8 mouse cellular contexts compared by ENCODE assay signal in the genomic region with DNA sequence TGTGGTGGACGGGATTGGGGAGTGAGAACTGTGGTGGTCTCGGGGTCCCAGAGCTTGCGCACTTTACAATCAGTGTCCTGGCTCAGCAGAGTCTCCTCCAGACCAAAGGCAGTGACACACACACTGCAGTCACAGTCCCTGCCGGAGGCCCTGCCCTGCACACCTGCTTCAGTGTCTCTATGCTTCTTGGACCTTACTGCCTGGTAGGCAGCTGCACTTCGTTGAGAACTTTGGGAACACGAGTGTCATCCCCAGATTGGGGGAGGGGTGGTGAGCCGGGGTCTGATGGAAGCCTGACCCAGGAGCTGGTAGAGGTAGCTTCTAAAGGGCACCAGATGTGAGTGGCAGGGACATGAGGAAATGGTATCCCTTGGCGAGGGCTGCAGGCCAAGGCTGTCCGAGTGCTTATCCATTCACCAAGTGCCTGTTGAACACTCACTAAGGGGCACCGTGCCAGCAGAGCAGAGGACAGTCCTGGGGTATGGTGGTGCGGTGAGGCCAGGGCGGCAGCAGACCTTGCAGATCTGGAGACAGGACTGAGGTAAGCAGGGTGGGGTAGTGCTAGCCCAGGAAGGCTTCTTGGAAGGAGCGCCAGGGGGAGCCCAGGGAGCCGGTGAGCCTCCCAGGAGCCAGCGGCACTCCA. TPM values are rescaled to one million over a fixed set of nuclear protein-coding genes. Genes with fewer than 3 reads are reported as not detected.
A peak's percentile ranks its signal among the peaks of the same experiment; 100 is the strongest.
DNase-seq lines count a peak whose midpoint lies in the region; ATAC-seq lines count a peak whose summit lies in the region.
"Had no signal": no experiment of that assay in that cellular context is flagged by ENCODE, and none has a peak within 500 bp of the region (broad histone marks: within the 10 kb centered on the region; RNA-seq: fewer than 3 reads in every experiment).

No protein-coding gene starts in this region.

- 59% methylated on average over 15 of the region's 15 CpGs for WGBS in kidney, embryonic 16.5 days

- H3K36me3 ChIP-seq in kidney, embryonic 16.5 days (ENCODE audit: insufficient read depth, low read length): no peaks in the 10 kb centered on the region

- H3K9me3 ChIP-seq in kidney, embryonic 16.5 days (ENCODE audit: low read length): no peaks in the 10 kb centered on the region

- H3K4me1 ChIP-seq in kidney, embryonic 16.5 days (ENCODE audit: insufficient read depth, low read length): peaks cover 64% of the 10 kb centered on the region

- peak; percentile 49; the same call in 1 of the 2 replicates for ATAC-seq in kidney, embryonic 16.5 days (ENCODE audit: low FRiP score, low TSS enrichment)

- H3K4me2 ChIP-seq in kidney, embryonic 16.5 days (replicated peaks; ENCODE audit: low read depth, low read length): no peak overlapping the region

- peak; percentile 38 for DNase-seq in thymus, postnatal 14 days
- DNase-seq in thymus, postnatal 0 days (ENCODE audit: low spot score): no peak
- peak; percentile 84 for DNase-seq in gastrocnemius, postnatal 25 days
- DNase-seq in lung, postnatal 4 days: peak; percentile 74 to 81
- DNase-seq in urinary bladder, postnatal 25 days (ENCODE audit: low spot score): no peak
- no peak for DNase-seq in testis, postnatal 14 days (ENCODE audit: low spot score)

- H3K27me3 ChIP-seq in kidney, embryonic 16.5 days (ENCODE audit: insufficient read depth, low read length): no peaks in the 10 kb centered on the region

- H3K27ac ChIP-seq in kidney, embryonic 16.5 days (ENCODE audit: low read length): peak overlapping the region; percentile 73
- H3K27ac ChIP-seq: macrophage had no signal

- H3K4me3 ChIP-seq in kidney, embryonic 16.5 days (ENCODE audit: low read length): no peak overlapping the region

- peak overlapping the region; percentile 23; the same call in 1 of the 2 replicates for H3K9ac ChIP-seq in kidney, embryonic 16.5 days (replicated peaks; ENCODE audit: low read length)

RNA-seq across cellular contexts. Expression of gene Fance, which starts 33.4 kb away (rescaled TPM):
- 20.7 and 27.6 TPM in 2 replicates for polyA plus RNA-seq in thymus, postnatal 0 days (2015; fragmentation: Nextera tagmentation; extraction: Ambion mirVana)
- total RNA-seq in gastrocnemius, postnatal 25 days (2021): 10 to 100 TPM in 1 of 2 experiments, 1 to 10 TPM in 1; 9.2 to 11.6 TPM
- 32.3 and 34.0 TPM in 2 replicates for polyA plus RNA-seq in kidney, embryonic 16.5 days (2015; fragmentation: Nextera tagmentation; extraction: Ambion mirVana)

RNA-seq across cellular contexts. Expression of gene Ppard, which starts 47.4 kb away (rescaled TPM):
- polyA plus RNA-seq in thymus, postnatal 0 days (2015; fragmentation: Nextera tagmentation; extraction: Ambion mirVana): 2.3 and 3.0 TPM in 2 replicates
- 10 to 100 TPM; 29.1 to 30.2 TPM for total RNA-seq in gastrocnemius, postnatal 25 days (2021)
- 2.1 and 2.2 TPM in 2 replicates for polyA plus RNA-seq in kidney, embryonic 16.5 days (2015; fragmentation: Nextera tagmentation; extraction: Ambion mirVana)

RNA-seq across cellular contexts. Expression of gene Rpl10a, which starts 48.4 kb away (rescaled TPM):
- 790 and 815 TPM in 2 replicates for polyA plus RNA-seq in thymus, postnatal 0 days (2015; fragmentation: Nextera tagmentation; extraction: Ambion mirVana)
- 100 to 1,000 TPM; 364 to 390 TPM for total RNA-seq in gastrocnemius, postnatal 25 days (2021)
- polyA plus RNA-seq in kidney, embryonic 16.5 days (2015; fragmentation: Nextera tagmentation; extraction: Ambion mirVana): 543 and 653 TPM in 2 replicates

Comparison
In these comparisons a context has a peak if more than half of its experiments do, and no peak if none do; other contexts are left out.
1. DNase-seq: peak in thymus, postnatal 14 days (single experiment), gastrocnemius, postnatal 25 days (single experiment) and lung, postnatal 4 days (2 of 2); none in thymus, postnatal 0 days (single experiment), urinary bladder, postnatal 25 days (single experiment) and testis, postnatal 14 days (single experiment).